Mouse (Mus musculus) bone marrow, adult 2 months (tissue): ENCODE results near the gene Krt26.

Experiments
- CTCF ChIP-seq: fragments of 200-500 bp; IDR thresholded peaks from 2 replicates; pipeline ENCODE4 v1.5.1; 2011; ENCODE audit warnings: low read length, control low read depth; ENCODE audit not compliant: control insufficient read depth, insufficient read depth
- POLR2A ChIP-seq: fragments of 200-500 bp; IDR thresholded peaks from 2 replicates; pipeline ENCODE4 v1.6.1; 2011; ENCODE audit warnings: low read depth, mild to moderate bottlenecking, control low read depth, low read length, borderline replicate concordance; ENCODE audit not compliant: control insufficient read depth

DNA sequence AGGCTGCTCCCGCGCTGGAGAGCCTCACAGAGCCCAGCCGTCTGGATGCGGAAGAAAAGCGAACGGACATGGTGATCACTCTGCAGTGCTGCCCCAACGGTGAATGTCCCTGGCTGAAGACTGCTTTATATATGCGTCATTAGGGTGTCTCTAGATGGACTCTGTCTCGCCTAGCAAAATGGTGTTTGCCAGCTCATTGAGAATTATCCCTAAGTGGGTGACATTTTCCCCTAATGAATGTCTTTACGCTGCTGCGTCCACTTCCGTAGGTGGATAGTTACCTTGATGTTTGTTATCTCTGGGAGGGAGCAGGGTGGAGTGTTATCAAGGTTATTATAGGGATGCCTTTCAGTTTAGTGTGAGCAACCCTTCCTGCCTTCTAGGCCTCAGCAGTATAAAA lies 13.2 kb upstream of the Krt26 start, which contains the start of gene Krt27:
- TF ChIP-seq CTCF (no peak), POLR2A (no peak)
